Mouse (Mus musculus) heart, embryonic 14.5 days (tissue): Measurements from ENCODE around the gene Celf2. TPM values are rescaled to one million over a fixed set of nuclear protein-coding genes. Genes with fewer than 3 reads are reported as not detected.
A peak's percentile ranks its signal among the peaks of the same experiment; 100 is the strongest.

Source experiments
- ATAC-seq: fragments of 200-750 bp; cut with Nextera tagmentation; 2 replicates; pipeline ENCODE4 v1.8.0; 2017; ENCODE audit warnings: low read depth, moderate TSS enrichment; ENCODE audit not compliant: insufficient number of reproducible peaks, insufficient read depth, low FRiP score
- H3K27ac ChIP-seq, 2 experiments: fragments of 200-500 bp in 1 of 2; fragments of 300-500 bp in 1 of 2; sonication (generic) in 1 of 2; replicated peaks in 1 of 2; 2 replicates each; pipeline ENCODE4 v1.5.1; 2012 to 2014; ENCODE audit warnings: low read depth in 2 of 2, low read length in 2 of 2, control low read depth in 1 of 2, mild to moderate bottlenecking in 1 of 2, mixed read lengths in 1 of 2; ENCODE audit not compliant: control insufficient read depth in 1 of 2, insufficient read depth in 1 of 2
- H3K27me3 ChIP-seq: fragments of 300-500 bp; sonication (generic); 2 replicates; pipeline ENCODE4 v1.6.1; 2014; ENCODE audit warnings: mild to moderate bottlenecking, low read length, control low read depth; ENCODE audit not compliant: control insufficient read depth, insufficient read depth
- H3K36me3 ChIP-seq: fragments of 300-500 bp; sonication (generic); 2 replicates; pipeline ENCODE4 v1.6.1; 2014; ENCODE audit warnings: mild to moderate bottlenecking, control low read depth, low read length, mixed read lengths; ENCODE audit not compliant: control insufficient read depth, insufficient read depth
- H3K4me1 ChIP-seq, 2 experiments: fragments of 200-500 bp in 1 of 2; fragments of 300-500 bp in 1 of 2; sonication (generic) in 1 of 2; 2 replicates each; pipeline ENCODE4 v1.6.1; 2012 to 2014; ENCODE audit warnings: low read length in 2 of 2, control low read depth in 1 of 2, mixed read lengths in 1 of 2; ENCODE audit not compliant: control insufficient read depth in 2 of 2, insufficient read depth in 2 of 2
- H3K4me2 ChIP-seq: fragments of 300-500 bp; sonication (generic); 2 replicates; pipeline ENCODE4 v1.6.1; 2014; ENCODE audit warnings: mild to moderate bottlenecking, low read length
- H3K4me3 ChIP-seq, 2 experiments: fragments of 200-500 bp in 1 of 2; fragments of 300-500 bp in 1 of 2; sonication (generic) in 1 of 2; 2 replicates each; pipeline ENCODE4 v1.5.1; 2012 to 2014; ENCODE audit warnings: low read length in 2 of 2, mild to moderate bottlenecking in 2 of 2, control low read depth in 1 of 2, low read depth in 1 of 2, moderate library complexity in 1 of 2; ENCODE audit not compliant: control insufficient read depth in 1 of 2, insufficient read depth in 1 of 2
- H3K9ac ChIP-seq: fragments of 300-500 bp; sonication (generic); 2 replicates; pipeline ENCODE4 v1.6.1; 2014; ENCODE audit warnings: mild to moderate bottlenecking, low read length
- H3K9me3 ChIP-seq: fragments of 300-500 bp; sonication (generic); 2 replicates; pipeline ENCODE4 v1.6.1; 2016; ENCODE audit warnings: low read length, control low read depth; ENCODE audit not compliant: control insufficient read depth
- WGBS: fragments of 180-500 bp; shearing (Covaris S2); extraction: QIAGEN DNeasy Blood & Tissue Kit; methylation state at CpG from one replicate; pipeline ENCODE4 v1.1.7; 2014; 5-methylcytosine and 5-hydroxymethylcytosine counted together
- polyA plus RNA-seq: library from polyadenylated mRNA; unstranded; fragments of >200 nt; fragmentation: Nextera tagmentation; extraction: Ambion mirVana; gene quantifications from 2 replicates; pipeline ENCODE4 v1.2.1, GENCODE M21; 2014

Celf2 gene
- polyA plus RNA-seq, 1 experiment from 2014 or later = 66.5 TPM

DNA sequence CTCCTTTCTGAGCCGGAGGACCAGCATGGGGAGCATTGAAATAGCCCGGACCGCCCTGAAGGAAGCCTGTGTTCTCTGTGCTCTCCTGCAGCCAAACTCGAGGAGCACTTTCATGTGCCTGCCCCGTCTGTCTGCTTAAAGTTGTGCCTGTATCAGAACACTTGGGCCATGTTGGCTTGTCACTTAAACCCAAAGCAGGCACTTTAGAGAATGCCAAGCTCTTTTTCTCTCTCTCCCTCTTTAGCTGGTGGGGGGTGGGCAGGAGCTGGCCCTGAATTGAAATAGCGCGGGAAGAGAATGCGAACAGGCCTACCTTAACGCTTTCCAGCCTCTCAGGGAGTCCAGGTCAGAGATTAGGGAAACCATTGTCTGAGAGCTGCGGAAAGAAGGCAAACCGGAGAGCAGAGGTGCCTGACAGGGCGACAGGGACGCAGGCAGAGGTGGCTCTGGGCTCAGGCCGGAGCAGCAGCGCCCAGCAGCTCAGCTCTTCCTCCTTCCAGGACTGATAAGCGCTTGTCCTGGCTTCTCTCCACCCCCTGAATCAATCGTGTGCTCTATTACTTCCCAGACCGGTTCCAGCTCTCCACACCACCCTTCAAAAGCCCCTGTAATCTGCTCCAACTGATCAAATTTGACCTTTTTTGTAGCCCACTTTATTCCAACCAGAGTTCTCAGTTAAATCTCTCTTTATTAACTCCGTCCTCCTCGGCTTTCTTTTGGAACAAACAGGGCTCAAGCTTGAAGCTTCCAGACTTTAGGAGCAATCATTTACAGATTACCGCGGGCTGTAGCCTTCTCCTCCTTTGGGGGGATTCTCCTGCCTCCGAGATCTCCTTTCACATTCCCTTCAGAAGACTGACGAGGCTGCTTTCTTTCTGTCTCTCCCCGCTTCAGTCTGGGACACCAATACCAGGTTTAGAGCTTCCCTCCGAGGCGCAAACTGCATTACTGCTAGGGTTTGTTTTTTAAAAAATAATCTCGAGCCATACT, 428.3 kb downstream of the Celf2 start:
- H3K9ac ChIP-seq = peak overlapping the region; percentile 87
- peaks cover 11 to 27% of the 10 kb centered on the region in 2 experiments for H3K4me1 ChIP-seq
- H3K9me3 ChIP-seq = peaks cover 12% of the 10 kb centered on the region
- peak overlapping the region; percentile 77 for H3K4me2 ChIP-seq
- no peaks in the 10 kb centered on the region for H3K27me3 ChIP-seq
- peaks cover 11% of the 10 kb centered on the region for H3K36me3 ChIP-seq
- WGBS = 4% methylated on average over 28 of the region's 28 CpGs
- H3K27ac ChIP-seq = peak overlapping the region; percentile 97
- ATAC-seq = peak; percentile 74
- H3K4me3 ChIP-seq = peak overlapping the region; percentile 54 to 62

DNA sequence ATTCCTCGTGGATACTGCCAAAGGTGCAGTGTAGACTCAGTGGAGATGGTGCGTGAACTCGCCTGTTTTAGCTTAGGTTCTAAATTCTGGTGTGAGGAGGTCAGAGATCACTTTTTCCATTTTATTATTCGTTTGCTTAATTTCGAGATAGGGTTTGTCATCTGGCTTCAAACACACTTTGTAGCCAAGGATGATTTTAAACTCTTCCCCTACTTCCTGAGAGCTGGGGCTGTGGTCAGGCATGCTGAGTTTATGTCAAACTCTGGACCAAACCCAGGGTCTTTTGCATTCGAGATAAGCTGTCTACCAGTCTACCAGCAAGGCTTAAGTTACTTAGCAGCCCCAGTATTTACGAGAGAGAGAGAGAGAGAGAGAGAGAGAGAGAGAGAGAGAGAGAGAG, 429.3 kb downstream of the Celf2 start:
- peak overlapping the region; percentile 87 for H3K9ac ChIP-seq
- peak overlapping the region; percentile 12 to 54; a peak in 3 of 4 replicates for H3K4me3 ChIP-seq
- H3K27me3 ChIP-seq = no peaks in the 10 kb centered on the region
- H3K4me1 ChIP-seq = peaks cover 10 to 28% of the 10 kb centered on the region in 2 experiments
- no peak for ATAC-seq
- peaks cover 11% of the 10 kb centered on the region for H3K36me3 ChIP-seq
- H3K27ac ChIP-seq = peak overlapping the region; percentile 63 to 97
- peak overlapping the region; percentile 77 for H3K4me2 ChIP-seq
- peaks cover 17% of the 10 kb centered on the region for H3K9me3 ChIP-seq
- WGBS = 38% methylated on average over 7 of the region's 7 CpGs

DNA sequence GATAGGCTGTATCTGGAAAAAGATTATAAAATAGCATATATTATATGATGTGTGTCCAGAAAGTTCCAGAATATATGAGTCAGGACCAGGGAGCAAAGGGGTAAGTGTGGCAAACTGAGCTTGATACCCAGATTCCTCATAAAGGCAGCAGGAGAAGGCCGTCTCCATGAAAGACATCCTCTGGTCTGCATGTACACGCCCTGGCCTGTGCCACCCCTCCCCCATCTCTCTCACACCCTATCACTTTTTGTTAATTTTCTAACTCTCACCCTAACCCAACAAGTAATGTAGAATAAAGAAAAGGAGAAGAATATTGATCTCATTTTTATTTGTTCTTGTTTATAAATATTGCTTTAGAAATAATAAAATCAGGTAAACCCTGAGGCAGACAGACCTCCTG, 430.0 kb downstream of the Celf2 start:
- Histone ChIP-seq H3K9ac (no peak overlapping the region), H3K27me3 (no peaks in the 10 kb centered on the region), H3K36me3 (peaks cover 11% of the 10 kb centered on the region), H3K4me2 (peak overlapping the region; percentile 77), H3K27ac (peak overlapping the region in 1 of 2 experiments; percentile 97; a peak in 2 of 4 replicates), H3K4me3 (no peak overlapping the region), H3K9me3 (peaks cover 17% of the 10 kb centered on the region), H3K4me1 (peaks cover 10 to 29% of the 10 kb centered on the region in 2 experiments)
- no peak for ATAC-seq
- WGBS = 55% methylated on average over 2 of the region's 2 CpGs

DNA sequence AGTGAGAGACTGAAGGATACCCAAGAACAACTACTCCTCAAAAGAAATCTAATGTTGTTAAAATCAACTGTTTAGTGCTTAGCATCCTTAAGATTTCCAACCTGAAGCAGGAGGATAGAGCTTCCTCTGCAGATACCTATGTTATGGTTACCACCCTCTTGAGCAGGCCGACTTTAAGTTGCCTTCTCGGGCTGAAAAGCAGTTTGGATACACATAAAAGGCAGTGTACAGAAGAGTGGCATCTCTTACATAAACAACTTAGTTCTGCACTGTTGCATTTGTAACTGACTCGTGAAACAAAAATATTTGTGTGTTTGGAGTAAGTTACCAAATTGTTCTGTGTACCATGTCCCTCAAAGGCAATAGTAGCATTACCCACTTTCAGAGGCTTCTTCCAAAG, 435.6 kb downstream of the Celf2 start:
- Histone ChIP-seq H3K27me3 (no peaks in the 10 kb centered on the region), H3K4me2 (no peak overlapping the region), H3K27ac (no peak overlapping the region), H3K9me3 (peaks cover 17% of the 10 kb centered on the region), H3K36me3 (peaks cover 11% of the 10 kb centered on the region), H3K9ac (no peak overlapping the region), H3K4me3 (no peak overlapping the region), H3K4me1 (peaks cover 5 to 19% of the 10 kb centered on the region in 2 experiments)
- ATAC-seq = no peak
- 81% methylated on average over 3 of the region's 3 CpGs for WGBS

DNA sequence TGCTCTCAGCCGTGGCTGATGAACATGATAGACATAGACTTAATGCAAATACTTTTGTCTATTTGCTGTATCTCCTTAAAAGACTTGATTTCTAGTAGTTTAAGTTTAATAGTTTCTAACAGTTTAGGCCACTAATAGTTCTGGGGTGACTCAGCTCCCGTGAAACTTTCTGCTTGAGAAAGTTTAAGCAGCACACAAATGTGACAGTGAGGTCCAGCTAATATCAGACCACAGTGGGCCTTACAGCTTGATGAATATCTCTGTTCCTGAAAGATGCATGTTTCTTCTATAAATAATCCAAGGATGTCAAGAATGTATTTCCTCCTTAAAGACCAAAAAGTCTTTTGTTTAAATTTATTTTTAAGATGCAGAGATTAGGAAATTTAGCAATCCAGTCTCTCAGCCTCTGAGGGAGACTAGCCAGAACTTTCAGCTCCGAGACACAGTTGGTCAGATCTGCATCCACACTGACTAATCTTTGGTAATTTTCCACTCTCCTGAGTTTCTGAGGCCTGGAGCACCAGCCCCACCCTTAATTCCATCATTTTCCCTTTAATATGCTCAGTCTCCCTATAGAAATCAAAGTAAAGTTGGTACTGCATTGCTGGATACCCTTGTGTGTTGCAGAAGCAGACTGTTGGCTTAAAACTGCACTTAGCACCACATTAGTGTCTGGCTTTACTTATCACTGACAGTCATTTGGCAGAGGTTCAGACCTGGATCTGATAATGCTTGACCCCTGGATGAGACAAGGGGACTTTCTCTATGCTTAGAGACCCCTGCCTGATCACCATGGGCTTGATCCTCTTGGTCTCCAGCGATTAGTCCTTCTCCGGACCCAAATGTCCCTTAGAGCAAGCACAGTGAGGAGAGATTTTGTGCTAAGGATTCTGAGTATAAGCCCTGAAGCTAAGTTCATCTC, 436.8 kb downstream of the Celf2 start:
- H3K9me3 ChIP-seq = peaks cover 16% of the 10 kb centered on the region
- no peaks in the 10 kb centered on the region for H3K27me3 ChIP-seq
- no peak overlapping the region for H3K4me2 ChIP-seq
- H3K4me1 ChIP-seq = peaks cover 5 to 31% of the 10 kb centered on the region in 2 experiments
- H3K4me3 ChIP-seq = no peak overlapping the region
- peak overlapping the region; percentile 9 to 21; a peak in 3 of 4 replicates for H3K27ac ChIP-seq
- H3K9ac ChIP-seq = no peak overlapping the region
- WGBS = 59% methylated on average over 5 of the region's 5 CpGs
- no peak for ATAC-seq
- peaks cover 11% of the 10 kb centered on the region for H3K36me3 ChIP-seq

DNA sequence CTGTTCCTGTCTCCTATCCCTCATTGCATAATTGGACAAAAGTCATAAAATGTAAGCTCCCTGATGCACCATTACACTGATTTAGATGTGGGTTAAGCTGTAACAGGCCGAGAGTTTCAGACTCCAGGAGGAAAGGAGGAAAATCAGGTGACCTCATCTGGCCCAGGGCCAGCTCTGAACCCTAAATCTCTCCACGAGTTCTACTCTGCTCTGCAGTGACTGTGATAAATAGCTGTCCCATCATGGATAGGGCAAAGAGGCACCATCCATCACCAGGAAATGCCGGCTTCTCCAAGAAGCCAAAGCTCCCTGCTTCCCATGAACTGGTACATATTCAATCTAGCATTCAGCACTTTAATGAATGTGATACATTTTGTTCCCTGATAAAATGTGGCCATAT, 439.9 kb downstream of the Celf2 start:
- H3K9ac ChIP-seq = no peak overlapping the region
- WGBS = 40% methylated on average over 3 of the region's 3 CpGs
- H3K36me3 ChIP-seq = no peaks in the 10 kb centered on the region
- no peak overlapping the region for H3K4me2 ChIP-seq
- ATAC-seq = no peak
- H3K9me3 ChIP-seq = no peaks in the 10 kb centered on the region
- H3K27me3 ChIP-seq = no peaks in the 10 kb centered on the region
- H3K4me1 ChIP-seq = peaks cover 7 to 28% of the 10 kb centered on the region in 2 experiments
- no peak overlapping the region for H3K4me3 ChIP-seq
- no peak overlapping the region for H3K27ac ChIP-seq

DNA sequence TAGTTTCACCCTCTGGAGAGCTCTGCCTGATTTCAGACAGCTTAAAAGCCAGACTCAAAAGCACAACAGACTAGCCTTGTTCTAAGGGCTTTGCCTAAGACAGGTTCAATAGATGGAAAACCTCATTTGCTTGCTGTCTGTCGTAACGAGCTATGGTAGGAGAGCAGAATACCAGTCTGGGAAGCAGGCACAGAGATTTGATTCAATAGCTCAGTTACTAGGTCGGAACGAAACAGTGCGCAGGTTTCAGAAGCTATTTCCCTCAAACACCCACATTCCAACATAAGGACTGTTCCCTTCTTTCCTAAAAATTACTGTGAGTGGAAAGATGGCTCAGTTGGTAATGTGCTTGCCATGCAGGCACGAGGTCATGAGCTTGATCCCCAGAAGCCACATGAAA, 441.1 kb downstream of the Celf2 start:
- no peak overlapping the region for H3K27ac ChIP-seq
- no peaks in the 10 kb centered on the region for H3K27me3 ChIP-seq
- H3K9ac ChIP-seq = no peak overlapping the region
- H3K4me2 ChIP-seq = no peak overlapping the region
- no peak overlapping the region for H3K4me3 ChIP-seq
- no peak for ATAC-seq
- 85% methylated on average over 6 of the region's 6 CpGs for WGBS
- no peaks in the 10 kb centered on the region for H3K9me3 ChIP-seq
- no peaks in the 10 kb centered on the region for H3K36me3 ChIP-seq
- peaks cover 16 to 34% of the 10 kb centered on the region in 2 experiments for H3K4me1 ChIP-seq
